Mouse (Mus musculus): ENCODE data around the gene Creb3. TPM values are rescaled to one million over a fixed set of nuclear protein-coding genes. Genes with fewer than 3 reads are reported as not detected.
"Not testable (repeated sequence)": the region's sequence is repeated elsewhere in the genome, so short reads cannot be mapped to it uniquely, and the experiment has no call there.

Creb3 gene
- total and polyA plus RNA-seq, 3 experiments, result 123 to 207 (median 178) TPM

GRCm38 (mm10) chr4:43583421-43583820 lies 21.3 kb downstream of the Creb3 start:
- DNase-seq, result no peak

- DNase-seq, result peak; percentile 69
Observed at GRCm38 (mm10) chr4:43584444-43585416, 22.6 kb downstream of the Creb3 start, which contains the start of gene Msmp. TSS of gene Msmp (minus strand) at chr4:43584494.

- no peak for DNase-seq
Observed at GRCm38 (mm10) chr4:43585682-43586081, 23.6 kb downstream of the Creb3 start.

- DNase-seq, result peak; percentile 73
Observed at GRCm38 (mm10) chr4:43586411-43586810, 24.3 kb downstream of the Creb3 start.

GRCm38 (mm10) chr4:43587681-43588080 lies 25.5 kb downstream of the Creb3 start:
- DNase-seq, result no peak

- no peak for DNase-seq
Observed at GRCm38 (mm10) chr4:43591543-43591942, 29.4 kb downstream of the Creb3 start.

GRCm38 (mm10) chr4:43591961-43592360 lies 29.8 kb downstream of the Creb3 start:
- no peak for DNase-seq

- DNase-seq, result no peak
Observed at GRCm38 (mm10) chr4:43593453-43593852, 31.3 kb downstream of the Creb3 start.

GRCm38 (mm10) chr4:43596597-43596996 lies 34.5 kb downstream of the Creb3 start:
- not testable (repeated sequence) for DNase-seq

GRCm38 (mm10) chr4:43598200-43598599 lies 36.1 kb downstream of the Creb3 start:
- no peak for DNase-seq

GRCm38 (mm10) chr4:43598650-43599380 lies 36.7 kb downstream of the Creb3 start:
- no peak for DNase-seq

GRCm38 (mm10) chr4:43600195-43600934 lies 38.2 kb downstream of the Creb3 start:
- DNase-seq, result no peak

- no peak for DNase-seq
Observed at GRCm38 (mm10) chr4:43604099-43604498, 42.0 kb downstream of the Creb3 start.

GRCm38 (mm10) chr4:43604751-43605685 lies 42.9 kb downstream of the Creb3 start:
- no peak for DNase-seq

- no peak for DNase-seq
Observed at GRCm38 (mm10) chr4:43612534-43612933, 50.4 kb downstream of the Creb3 start.

GRCm38 (mm10) chr4:43613060-43613730 lies 51.1 kb downstream of the Creb3 start:
- DNase-seq, result peak; percentile 8

All from adrenal gland, adult 2 months (tissue).